Mouse (Mus musculus) skeletal muscle tissue, adult 2 months (tissue): ENCODE results near the gene Prnd.

Experiments used
- DNase-seq: peaks from one replicate; pipeline ENCODE4 v3.0.0-alpha.2; 2012; ENCODE audit warnings: low read depth, low spot score

Prnd gene

GRCm38 (mm10) chr2:131950598-131951095 is at the start of gene Prnd:
Gene Prnd, plus strand, starts transcription at chr2:131950861.
- no peak for DNase-seq

- DNase-seq, result no peak
Observed at GRCm38 (mm10) chr2:131902423-131902822, 48.2 kb upstream of the Prnd start.

GRCm38 (mm10) chr2:131902867-131903266 is 47.8 kb upstream of the Prnd start:
- DNase-seq, result peak; percentile 81

GRCm38 (mm10) chr2:131905025-131905424 is 45.6 kb upstream of the Prnd start:
- DNase-seq, result no peak

- no peak for DNase-seq
Observed at GRCm38 (mm10) chr2:131905776-131906175, 44.9 kb upstream of the Prnd start.

- no peak for DNase-seq
Observed at GRCm38 (mm10) chr2:131906266-131906665, 44.4 kb upstream of the Prnd start.

GRCm38 (mm10) chr2:131906846-131907245 is 43.8 kb upstream of the Prnd start:
- peak; percentile 29 for DNase-seq

- DNase-seq, result no peak
Observed at GRCm38 (mm10) chr2:131907311-131907710, 43.4 kb upstream of the Prnd start.

- peak; percentile 38 for DNase-seq
Observed at GRCm38 (mm10) chr2:131908351-131908861, 42.3 kb upstream of the Prnd start.

- DNase-seq, result peak; percentile 15
Observed at GRCm38 (mm10) chr2:131908906-131909305, 41.8 kb upstream of the Prnd start.

- peak; percentile 94 for DNase-seq
Observed at GRCm38 (mm10) chr2:131909683-131910572, 40.7 kb upstream of the Prnd start, which contains the start of the genes Prnp and Prn. Gene Prnp, plus strand, starts transcription at chr2:131909928. Gene Prn, plus strand, starts transcription at chr2:131909957.

- no peak for DNase-seq
Observed at GRCm38 (mm10) chr2:131910847-131911246, 39.8 kb upstream of the Prnd start.

GRCm38 (mm10) chr2:131911341-131911740 is 39.3 kb upstream of the Prnd start:
- no peak for DNase-seq

GRCm38 (mm10) chr2:131912526-131913258 is 38.0 kb upstream of the Prnd start:
- DNase-seq, result no peak

GRCm38 (mm10) chr2:131932275-131932902 is 18.3 kb upstream of the Prnd start:
- no peak for DNase-seq

- no peak for DNase-seq
Observed at GRCm38 (mm10) chr2:131933013-131933412, 17.6 kb upstream of the Prnd start.

GRCm38 (mm10) chr2:131933598-131933997 is 17.1 kb upstream of the Prnd start:
- no peak for DNase-seq

GRCm38 (mm10) chr2:131934243-131934642 is 16.4 kb upstream of the Prnd start:
- no peak for DNase-seq

- DNase-seq, result peak; percentile 45
Observed at GRCm38 (mm10) chr2:131935390-131936105, 15.1 kb upstream of the Prnd start.

GRCm38 (mm10) chr2:131936410-131936809 is 14.3 kb upstream of the Prnd start:
- no peak for DNase-seq
